Mouse (Mus musculus): ENCODE measurements at regions not wholly inside any gene's neighbourhood (a gene's known extent, or its start where the extent isn't known, plus 50 kb on each side); places are given as distances from the start of the nearest gene placed in this dataset.

DNA sequence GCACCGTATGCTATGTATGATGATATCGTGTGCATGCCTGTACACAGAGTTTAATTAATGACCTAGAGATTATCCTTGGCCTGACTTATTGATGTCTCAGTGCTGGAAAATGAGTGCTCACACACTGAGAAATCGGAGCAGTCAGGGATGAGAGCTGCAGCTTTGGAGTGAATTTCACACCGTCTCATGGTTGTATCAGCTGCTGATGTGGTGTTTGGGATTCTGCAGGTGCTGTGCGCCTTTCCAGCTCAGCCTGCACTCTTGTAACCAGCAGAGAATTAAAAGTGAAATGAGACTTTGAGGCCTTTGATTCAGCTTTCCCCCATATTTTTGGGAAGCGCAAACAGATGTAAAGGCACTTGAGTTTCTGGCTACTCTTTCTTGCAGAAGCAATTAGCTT, 100.6 kb upstream of the Fam92a start:
- no peak for DNase-seq (ENCODE audit: low spot score in 2 of 2)

DNA sequence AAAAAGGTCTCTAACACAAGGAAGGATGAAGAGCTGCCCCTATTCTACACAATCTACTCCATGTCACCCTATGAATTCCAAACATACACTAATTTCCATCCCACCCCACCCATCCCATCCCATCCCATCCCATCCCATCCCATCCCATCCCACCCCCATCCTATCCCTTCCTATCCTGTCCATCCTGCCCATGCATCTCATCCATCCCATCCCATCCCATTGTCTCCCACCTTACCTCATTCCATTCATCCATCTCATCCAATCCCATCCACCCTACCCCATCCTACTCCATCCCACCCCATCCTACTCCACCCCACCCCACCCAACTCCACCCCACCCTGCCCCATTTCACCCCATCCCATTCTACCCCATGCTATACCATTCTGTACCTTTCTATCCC, 91.9 kb upstream of the Fam92a start:
- no peak for DNase-seq (ENCODE audit: low spot score in 2 of 2)

DNA sequence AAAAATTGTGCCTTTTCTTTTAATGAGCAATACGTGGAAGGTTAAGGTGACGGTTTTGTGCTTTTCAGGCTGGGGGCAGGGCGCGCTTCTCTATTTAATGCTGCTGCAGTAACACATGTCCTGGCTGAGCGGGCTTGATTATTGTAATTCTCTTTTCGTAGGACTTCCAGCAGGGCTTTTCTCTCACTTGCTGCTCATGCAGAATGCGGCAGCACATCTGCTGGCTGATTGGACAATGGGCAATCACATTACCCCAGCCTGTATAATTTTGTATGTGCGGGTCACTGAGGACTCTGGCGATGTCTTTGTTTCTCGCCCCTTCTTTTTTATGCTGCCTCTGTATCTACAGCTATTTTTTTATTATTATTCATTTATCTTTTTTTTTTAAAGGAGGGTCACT, 91.4 kb upstream of the Fam92a start:
- DNase-seq (ENCODE audit: low spot score in 2 of 2) = peak in 1 of 2 experiments; percentile 19

DNA sequence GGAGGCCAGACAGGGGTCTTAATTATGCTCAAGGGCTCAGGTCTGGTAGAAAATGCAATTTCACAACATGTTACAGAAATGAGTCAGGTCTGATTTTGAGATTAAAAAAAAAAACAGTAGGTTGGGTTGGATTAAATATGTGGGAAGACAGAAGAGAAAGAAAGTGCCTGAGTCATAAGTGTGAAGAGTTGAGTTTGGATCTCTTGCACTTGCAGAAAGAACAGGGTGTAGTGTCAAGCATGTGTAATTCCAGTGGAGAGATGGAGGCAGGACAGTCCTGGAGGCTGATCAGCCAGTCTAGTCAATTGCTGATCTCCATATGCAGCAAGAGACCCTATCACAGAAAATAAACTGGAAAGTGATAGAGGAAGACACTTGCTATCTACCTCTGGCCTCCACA, 76.2 kb upstream of the Fam92a start:
- DNase-seq (ENCODE audit: low spot score in 2 of 2) = no peak

DNA sequence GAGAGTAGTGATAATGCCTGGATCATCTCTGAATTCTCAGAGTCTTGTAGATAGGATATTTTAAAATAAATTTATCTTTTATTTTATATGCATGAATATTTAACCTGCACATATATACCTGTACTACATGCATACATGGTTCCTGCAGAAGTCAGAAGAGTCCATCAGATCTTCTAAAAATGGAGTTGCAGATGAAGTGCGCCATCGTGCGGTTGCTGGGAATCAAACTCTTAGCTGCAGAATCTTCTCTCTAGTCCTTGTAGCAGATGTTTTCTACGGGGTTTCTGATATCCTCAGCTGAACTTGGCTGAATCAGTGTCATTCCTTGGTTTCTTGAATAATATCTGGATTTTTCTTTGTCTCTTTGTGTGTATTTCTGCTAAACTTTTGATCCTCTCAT, 74.8 kb upstream of the Fam92a start:
- DNase-seq (ENCODE audit: low spot score in 2 of 2) = no peak

DNA sequence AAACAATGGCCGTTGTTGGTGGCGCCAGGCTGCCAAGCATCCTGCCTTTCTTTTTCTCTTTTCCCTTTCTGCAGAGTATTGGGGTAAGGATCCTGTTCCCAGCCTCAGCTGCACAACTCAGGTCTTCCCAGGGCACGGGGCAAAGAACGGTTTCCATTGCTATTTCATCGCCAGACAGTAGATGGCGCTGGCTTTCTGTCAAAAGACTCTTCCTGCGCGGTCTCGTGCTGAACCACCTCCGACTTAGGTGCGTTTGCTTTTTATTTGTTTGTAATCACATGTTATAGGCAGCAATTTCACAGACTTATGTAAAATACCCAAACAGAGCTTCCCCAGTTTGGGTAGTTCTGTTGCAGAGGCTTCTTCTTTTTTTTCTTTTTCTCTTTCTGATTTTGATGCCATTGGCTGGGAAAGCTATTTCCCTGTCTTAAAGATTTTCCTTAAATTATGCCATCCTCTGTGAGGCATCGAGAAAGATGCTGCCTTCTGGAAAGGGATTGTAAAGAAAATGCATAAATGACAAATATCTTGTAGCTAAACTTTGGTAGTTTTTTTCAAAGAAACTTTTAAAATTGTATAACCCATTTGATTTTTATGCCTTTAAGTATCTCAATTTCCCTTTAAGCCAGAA, 69.2 kb upstream of the Fam92a start:
- DNase-seq (ENCODE audit: low spot score in 2 of 2) = peak in 1 of 2 experiments; percentile 66

DNA sequence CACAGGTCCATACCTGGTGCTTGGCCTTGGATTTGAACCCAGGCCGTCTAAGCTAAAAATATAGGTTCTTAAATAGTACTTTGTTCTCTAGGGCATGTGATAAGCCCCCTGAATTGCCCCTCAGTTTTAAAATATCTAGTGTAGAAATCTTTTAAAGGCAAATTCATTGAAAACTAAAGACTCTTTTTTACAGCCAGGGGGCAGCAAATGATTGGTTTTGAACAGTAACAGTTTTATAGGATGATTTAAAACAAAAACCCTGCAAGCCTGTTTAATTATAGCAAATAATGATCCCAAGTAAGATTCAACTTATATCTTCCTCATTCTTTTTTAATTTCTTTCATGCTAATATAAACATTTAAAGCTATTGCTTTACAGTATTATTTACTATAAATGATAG, 58.9 kb upstream of the Fam92a start:
- DNase-seq (ENCODE audit: low spot score in 2 of 2) = no peak

Data from frontal cortex, postnatal 10 days (tissue).